Mouse (Mus musculus) 3T3-L1 (cell line): ENCODE data around the gene Cd40.
A peak's percentile ranks its signal among the peaks of the same experiment; 100 is the strongest.

Experiments
- DNase-seq: peaks from one replicate; pipeline ENCODE4 v3.0.0-alpha.2; 2015; ENCODE audit warnings: low read depth, low spot score

Cd40 gene

DNA sequence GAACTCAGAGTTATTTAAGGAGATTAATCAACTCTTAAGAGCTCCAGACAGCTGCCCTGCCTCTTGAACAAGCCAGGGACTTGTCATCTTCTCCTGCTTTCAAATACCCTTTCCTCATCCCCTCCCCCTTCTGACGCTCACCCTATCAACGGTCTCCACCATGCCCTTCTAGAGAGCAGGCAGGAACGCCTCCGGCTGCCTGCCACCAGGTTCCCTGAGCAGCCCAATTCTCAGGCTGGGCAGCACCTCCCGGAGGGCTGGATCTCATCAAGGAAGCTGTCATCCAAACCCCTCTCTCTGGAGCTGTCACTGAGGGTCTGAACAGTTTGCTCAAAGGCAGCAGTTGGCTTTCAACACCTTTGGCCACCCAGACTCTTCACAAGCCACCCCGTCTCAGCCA, 45.3 kb downstream of the Cd40 start:
- DNase-seq: no peak

DNA sequence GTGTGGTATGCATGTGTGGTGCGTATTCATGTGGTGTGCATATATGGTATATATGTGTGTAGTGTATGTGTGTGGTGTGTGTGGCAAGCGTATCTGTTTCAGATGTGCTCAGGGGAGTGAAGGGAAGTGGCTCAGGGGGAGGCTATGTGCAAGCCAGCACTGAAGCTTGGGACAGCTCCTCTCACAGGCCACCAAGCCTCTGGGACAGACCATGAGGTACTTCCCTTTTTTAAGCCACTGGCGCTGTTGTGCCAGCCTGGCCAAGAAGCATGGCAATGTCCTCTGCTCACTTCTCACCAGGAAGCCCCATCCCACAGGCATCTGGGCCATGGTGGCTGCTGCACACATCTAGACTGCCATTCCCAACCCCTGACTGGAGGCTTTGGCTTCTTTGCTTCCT, 47.5 kb downstream of the Cd40 start:
- DNase-seq: peak; percentile 11

DNA sequence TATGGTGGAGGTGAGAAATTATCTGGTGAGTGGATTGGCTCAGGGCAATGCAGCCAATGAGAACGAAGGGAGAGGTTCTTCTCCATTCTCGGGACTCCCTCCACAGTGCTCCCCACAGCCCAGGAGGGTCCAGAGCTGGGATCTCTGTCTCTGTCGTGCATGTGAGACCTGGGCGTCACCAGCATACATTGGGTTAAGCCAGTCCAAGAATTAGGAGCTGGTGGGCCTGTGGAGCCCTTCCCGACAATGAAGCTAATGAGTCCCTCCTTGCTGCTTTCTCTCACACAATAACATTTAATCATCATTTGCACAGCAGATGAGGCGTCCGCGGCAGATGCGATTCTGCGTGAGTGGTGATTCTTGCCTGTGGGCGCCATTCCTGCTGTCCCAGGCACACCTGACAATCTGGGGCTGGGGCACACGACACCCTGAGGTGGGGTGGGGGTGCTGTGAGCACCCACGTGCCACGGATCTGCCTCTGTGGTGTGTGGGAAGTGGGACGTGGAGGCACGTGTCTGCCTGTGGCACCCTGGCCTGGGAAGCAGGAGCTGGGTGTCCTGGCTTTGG, 50.2 kb downstream of the Cd40 start:
- no peak for DNase-seq

- DNase-seq: no peak
These were observed 51.2 kb downstream of the Cd40 start for GRCm38 (mm10) chr2:165106585-165106984.

- no peak for DNase-seq
These were observed 56.7 kb downstream of the Cd40 start for GRCm38 (mm10) chr2:165112149-165112548.

- no peak for DNase-seq
These were observed 58.3 kb downstream of the Cd40 start for GRCm38 (mm10) chr2:165113733-165114132.

GRCm38 (mm10) chr2:165120765-165121164, 65.3 kb downstream of the Cd40 start:
- no peak for DNase-seq

- peak; percentile 18 for DNase-seq
These were observed 65.9 kb downstream of the Cd40 start for GRCm38 (mm10) chr2:165121206-165121840.
